Mouse (Mus musculus): ENCODE results near the gene Clic4. TPM values are rescaled to one million over a fixed set of nuclear protein-coding genes. Genes with fewer than 3 reads are reported as not detected.

Clic4 gene
- polyA plus RNA-seq, 1 experiment from 2014 or later: 179 TPM

GRCm38 (mm10) chr4:135179077-135179481 is 93.5 kb downstream of the Clic4 start:
- Histone ChIP-seq H3K36me3 (ENCODE audit: control insufficient read depth, insufficient read depth, low read length) (no peaks in the 10 kb centered on the region), H3K4me2 (ENCODE audit: low read depth, low read length) (no peak overlapping the region), H3K27me3 (ENCODE audit: control insufficient read depth, insufficient read depth, low read depth, low read length) (peaks cover 8% of the 10 kb centered on the region; the same call in 1 of the 2 replicates), H3K27ac (ENCODE audit: low read length) (no peak overlapping the region), H3K4me1 (replicated peaks; ENCODE audit: control insufficient read depth, insufficient read depth, low read length) (peaks cover 8% of the 10 kb centered on the region), H3K4me3 (ENCODE audit: low read length) (no peak overlapping the region), H3K9ac (ENCODE audit: low read length) (no peak overlapping the region), H3K9me3 (ENCODE audit: control insufficient read depth, low read length) (no peaks in the 10 kb centered on the region)
- WGBS: 32% methylated on average over 5 of the region's 5 CpGs
- no peak for ATAC-seq (ENCODE audit: low read depth)

- H3K36me3 ChIP-seq (ENCODE audit: control insufficient read depth, insufficient read depth, low read length): no peaks in the 10 kb centered on the region
- no peak overlapping the region for H3K4me2 ChIP-seq (ENCODE audit: low read depth, low read length)
- no peak overlapping the region for H3K27ac ChIP-seq (ENCODE audit: low read length)
- peaks cover 11% of the 10 kb centered on the region; the same call in 1 of the 2 replicates for H3K27me3 ChIP-seq (ENCODE audit: control insufficient read depth, insufficient read depth, low read depth, low read length)
- no peak overlapping the region for H3K4me3 ChIP-seq (ENCODE audit: low read length)
- H3K9ac ChIP-seq (ENCODE audit: low read length): no peak overlapping the region
- no peaks in the 10 kb centered on the region for H3K9me3 ChIP-seq (ENCODE audit: control insufficient read depth, low read length)
- peaks cover 8% of the 10 kb centered on the region for H3K4me1 ChIP-seq (replicated peaks; ENCODE audit: control insufficient read depth, insufficient read depth, low read length)
- no peak for ATAC-seq (ENCODE audit: low read depth)
These were observed 95.0 kb downstream of the Clic4 start for GRCm38 (mm10) chr4:135177568-135177967.

- H3K27me3 ChIP-seq (ENCODE audit: control insufficient read depth, insufficient read depth, low read depth, low read length): peaks cover 22% of the 10 kb centered on the region
- ATAC-seq (ENCODE audit: low read depth): peak; percentile 58
- peak overlapping the region; percentile 48; the same call in 1 of the 2 replicates for H3K9ac ChIP-seq (ENCODE audit: low read length)
- H3K4me2 ChIP-seq (ENCODE audit: low read depth, low read length): peak overlapping the region; percentile 61
- 13% methylated on average over 38 of the region's 38 CpGs for WGBS
- H3K4me1 ChIP-seq (replicated peaks; ENCODE audit: control insufficient read depth, insufficient read depth, low read length): peaks cover 8% of the 10 kb centered on the region
- H3K4me3 ChIP-seq (ENCODE audit: low read length): peak overlapping the region; percentile 34
- no peak overlapping the region for H3K27ac ChIP-seq (ENCODE audit: low read length)
- H3K9me3 ChIP-seq (ENCODE audit: control insufficient read depth, low read length): no peaks in the 10 kb centered on the region
- no peaks in the 10 kb centered on the region for H3K36me3 ChIP-seq (ENCODE audit: control insufficient read depth, insufficient read depth, low read length)
These were observed 97.1 kb downstream of the Clic4 start for GRCm38 (mm10) chr4:135175406-135176120.

- Histone ChIP-seq H3K4me2 (ENCODE audit: low read depth, low read length) (no peak overlapping the region), H3K4me1 (replicated peaks; ENCODE audit: control insufficient read depth, insufficient read depth, low read length) (peaks cover 15% of the 10 kb centered on the region), H3K9me3 (ENCODE audit: control insufficient read depth, low read length) (no peaks in the 10 kb centered on the region), H3K27ac (ENCODE audit: low read length) (no peak overlapping the region), H3K36me3 (ENCODE audit: control insufficient read depth, insufficient read depth, low read length) (no peaks in the 10 kb centered on the region), H3K27me3 (ENCODE audit: control insufficient read depth, insufficient read depth, low read depth, low read length) (peaks cover 40% of the 10 kb centered on the region), H3K9ac (ENCODE audit: low read length) (no peak overlapping the region), H3K4me3 (ENCODE audit: low read length) (no peak overlapping the region)
- WGBS: 67% methylated on average over 12 of the region's 12 CpGs
- no peak for ATAC-seq (ENCODE audit: low read depth)
These were observed 101.2 kb downstream of the Clic4 start for GRCm38 (mm10) chr4:135171304-135171875.

GRCm38 (mm10) chr4:135169501-135169900 is 103.1 kb downstream of the Clic4 start:
- WGBS: 43% methylated on average over 4 of the region's 4 CpGs
- Histone ChIP-seq H3K4me1 (replicated peaks; ENCODE audit: control insufficient read depth, insufficient read depth, low read length) (peaks cover 9% of the 10 kb centered on the region), H3K27ac (ENCODE audit: low read length) (no peak overlapping the region), H3K36me3 (ENCODE audit: control insufficient read depth, insufficient read depth, low read length) (no peaks in the 10 kb centered on the region), H3K9me3 (ENCODE audit: control insufficient read depth, low read length) (no peaks in the 10 kb centered on the region), H3K9ac (ENCODE audit: low read length) (no peak overlapping the region), H3K4me3 (ENCODE audit: low read length) (no peak overlapping the region), H3K27me3 (ENCODE audit: control insufficient read depth, insufficient read depth, low read depth, low read length) (peaks cover 43% of the 10 kb centered on the region), H3K4me2 (ENCODE audit: low read depth, low read length) (no peak overlapping the region)
- peak; percentile 24; the same call in 1 of the 2 replicates for ATAC-seq (ENCODE audit: low read depth)

GRCm38 (mm10) chr4:135169096-135169495 is 103.5 kb downstream of the Clic4 start:
- H3K36me3 ChIP-seq (ENCODE audit: control insufficient read depth, insufficient read depth, low read length): no peaks in the 10 kb centered on the region
- H3K4me1 ChIP-seq (replicated peaks; ENCODE audit: control insufficient read depth, insufficient read depth, low read length): peaks cover 9% of the 10 kb centered on the region
- H3K4me2 ChIP-seq (ENCODE audit: low read depth, low read length): no peak overlapping the region
- no peak overlapping the region for H3K9ac ChIP-seq (ENCODE audit: low read length)
- H3K4me3 ChIP-seq (ENCODE audit: low read length): no peak overlapping the region
- no peak for ATAC-seq (ENCODE audit: low read depth)
- 74% methylated on average over 10 of the region's 10 CpGs for WGBS
- H3K27ac ChIP-seq (ENCODE audit: low read length): no peak overlapping the region
- H3K27me3 ChIP-seq (ENCODE audit: control insufficient read depth, insufficient read depth, low read depth, low read length): peaks cover 39% of the 10 kb centered on the region
- H3K9me3 ChIP-seq (ENCODE audit: control insufficient read depth, low read length): no peaks in the 10 kb centered on the region

GRCm38 (mm10) chr4:135167816-135168527 is 104.6 kb downstream of the Clic4 start:
- H3K4me1 ChIP-seq (replicated peaks; ENCODE audit: control insufficient read depth, insufficient read depth, low read length): peaks cover 9% of the 10 kb centered on the region
- H3K4me3 ChIP-seq (ENCODE audit: low read length): no peak overlapping the region
- WGBS: 62% methylated on average over 7 of the region's 7 CpGs
- H3K27me3 ChIP-seq (ENCODE audit: control insufficient read depth, insufficient read depth, low read depth, low read length): peaks cover 38% of the 10 kb centered on the region
- H3K27ac ChIP-seq (ENCODE audit: low read length): no peak overlapping the region
- H3K36me3 ChIP-seq (ENCODE audit: control insufficient read depth, insufficient read depth, low read length): no peaks in the 10 kb centered on the region
- ATAC-seq (ENCODE audit: low read depth): no peak
- no peak overlapping the region for H3K9ac ChIP-seq (ENCODE audit: low read length)
- no peaks in the 10 kb centered on the region for H3K9me3 ChIP-seq (ENCODE audit: control insufficient read depth, low read length)
- no peak overlapping the region for H3K4me2 ChIP-seq (ENCODE audit: low read depth, low read length)

- Histone ChIP-seq H3K9ac (ENCODE audit: low read length) (peak overlapping the region; percentile 36), H3K4me3 (ENCODE audit: low read length) (no peak overlapping the region)
- ATAC-seq (ENCODE audit: low read depth): peak; percentile 48
These were observed 106.0 kb downstream of the Clic4 start for GRCm38 (mm10) chr4:135166413-135167225.

More at GRCm38 (mm10) chr4:135166413-135167225, 106.0 kb downstream of the Clic4 start:
- Histone ChIP-seq H3K9me3 (ENCODE audit: control insufficient read depth, low read length) (no peaks in the 10 kb centered on the region), H3K36me3 (ENCODE audit: control insufficient read depth, insufficient read depth, low read length) (no peaks in the 10 kb centered on the region), H3K4me1 (replicated peaks; ENCODE audit: control insufficient read depth, insufficient read depth, low read length) (peaks cover 9% of the 10 kb centered on the region), H3K27me3 (ENCODE audit: control insufficient read depth, insufficient read depth, low read depth, low read length) (peaks cover 35% of the 10 kb centered on the region), H3K27ac (ENCODE audit: low read length) (no peak overlapping the region), H3K4me2 (ENCODE audit: low read depth, low read length) (0 out of 2 replicates have a peak overlapping the region, but pooled peaks have one; percentile 14)
- 8% methylated on average over 23 of the region's 23 CpGs for WGBS
